Mouse (Mus musculus) cortical plate, adult 2 months (tissue): ENCODE measurements around the gene Polr2e. TPM values are rescaled to one million over a fixed set of nuclear protein-coding genes. Genes with fewer than 3 reads are reported as not detected.

ENCODE experiments used
- H3K27ac ChIP-seq: fragments of 200-500 bp; 2 replicates; pipeline ENCODE4 v1.5.1; 2012; ENCODE audit warnings: low read length, control low read depth, inconsistent platforms; ENCODE audit not compliant: insufficient read depth
- H3K4me1 ChIP-seq: fragments of 200-500 bp; 2 replicates; pipeline ENCODE4 v1.6.1; 2011; ENCODE audit warnings: low read length; ENCODE audit not compliant: control insufficient read depth, insufficient read depth
- H3K4me3 ChIP-seq: fragments of 200-500 bp; 2 replicates; pipeline ENCODE4 v1.5.1; 2011; ENCODE audit warnings: mild to moderate bottlenecking, low read length, control low read depth; ENCODE audit not compliant: insufficient read depth
- CTCF ChIP-seq: fragments of 200-500 bp; IDR thresholded peaks from 2 replicates; pipeline ENCODE4 v1.5.1; 2011; ENCODE audit warnings: mild to moderate bottlenecking, control low read depth, low read length; ENCODE audit not compliant: insufficient read depth; ENCODE audit errors: extremely low read depth
- POLR2A ChIP-seq: fragments of 200-500 bp; IDR thresholded peaks from 2 replicates; pipeline ENCODE4 v1.6.1; 2011; ENCODE audit warnings: mild to moderate bottlenecking, low read length, control low read depth; ENCODE audit not compliant: insufficient read depth; ENCODE audit errors: extremely low read depth
- polyA plus RNA-seq: library from polyadenylated mRNA; depleted of rRNA; stranded (reverse); fragments of >200 nt; gene quantifications from 2 replicates; pipeline ENCODE4 v1.2.3, GENCODE M21; 2012; rRNA removed

Polr2e gene
- polyA plus RNA-seq = 236 and 245 TPM in 2 replicates

DNA sequence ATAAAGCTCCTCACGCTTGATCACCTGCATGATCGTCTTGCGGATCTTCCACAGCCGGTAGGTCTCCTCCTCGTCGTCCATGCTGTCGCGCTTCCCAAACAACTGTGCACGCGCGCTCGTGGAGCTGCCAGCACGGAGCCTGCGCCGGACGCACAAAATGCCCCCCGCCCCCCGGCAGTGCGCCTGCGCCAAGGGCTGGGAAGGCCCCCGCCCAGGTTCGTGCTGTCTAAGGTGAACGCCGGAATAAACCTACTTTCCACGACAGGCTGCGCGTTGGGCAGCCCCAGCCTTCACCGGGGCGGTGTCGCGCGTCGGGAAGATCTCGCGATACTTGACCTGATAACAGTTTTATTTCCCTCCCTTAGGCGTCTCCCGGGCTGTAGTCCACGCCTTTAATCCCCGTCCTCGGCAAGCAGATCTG is at the start of gene Polr2e:
TSS of gene Polr2e (minus strand) at position 237 of the 421 bp plus-strand sequence.
- peak within 1 kb of the TSS; percentile 63 for H3K4me3 ChIP-seq

DNA sequence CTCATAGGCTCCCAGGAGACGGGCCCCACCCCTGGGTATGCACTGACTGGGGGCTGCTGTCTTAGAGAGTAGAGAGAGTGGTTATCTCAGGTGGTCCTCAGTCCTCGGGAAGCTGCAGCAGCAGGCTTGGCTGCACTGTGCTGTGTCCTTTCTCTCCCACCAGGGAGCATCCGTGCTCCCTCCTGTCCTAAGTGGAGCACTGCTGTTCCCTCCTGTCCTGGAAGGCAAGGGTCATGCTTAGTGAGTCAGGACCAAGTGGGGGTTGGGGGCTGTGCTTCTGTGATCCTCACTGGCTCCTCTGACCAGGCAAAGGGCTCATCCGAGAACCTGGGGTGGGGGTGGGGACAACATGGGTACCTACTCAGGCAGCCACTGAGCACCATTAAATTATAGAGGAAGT is 49.6 kb upstream of the Polr2e start:
- Histone ChIP-seq H3K4me1 (no peaks in the 10 kb centered on the region), H3K4me3 (no peak overlapping the region), H3K27ac (no peak overlapping the region)
- TF ChIP-seq POLR2A (no peak), CTCF (no peak)

More for the DNA sequence above, at the start of gene Polr2e:
- Histone ChIP-seq H3K4me1 (peaks cover 2% of the 10 kb centered on the region; the same call in 1 of the 2 replicates), H3K27ac (no peak within 1 kb of the TSS)
- TF ChIP-seq POLR2A (peak; percentile 80), CTCF (no peak)

DNA sequence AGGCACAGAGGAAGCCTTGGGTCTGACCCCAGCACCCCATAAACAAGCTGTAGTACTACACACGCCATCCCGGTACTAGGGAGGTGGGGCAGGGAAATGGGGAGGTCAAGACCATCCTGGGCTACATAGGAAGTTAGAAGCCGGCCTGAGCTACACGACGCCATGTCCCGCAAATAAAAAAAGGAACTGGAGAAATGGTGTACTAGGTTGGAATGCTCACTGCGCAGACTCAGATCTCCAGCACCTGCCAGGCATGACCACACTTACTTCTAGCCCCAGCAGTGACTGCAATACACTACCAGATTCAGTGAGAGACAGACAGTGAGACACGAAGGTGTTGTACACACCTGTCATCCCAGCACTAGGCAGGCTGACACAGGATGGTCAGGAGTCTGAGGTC is 47.9 kb upstream of the Polr2e start:
- Histone ChIP-seq H3K27ac (no peak overlapping the region), H3K4me3 (no peak overlapping the region), H3K4me1 (no peaks in the 10 kb centered on the region)
- TF ChIP-seq CTCF = no peak
- TF ChIP-seq POLR2A = no peak

DNA sequence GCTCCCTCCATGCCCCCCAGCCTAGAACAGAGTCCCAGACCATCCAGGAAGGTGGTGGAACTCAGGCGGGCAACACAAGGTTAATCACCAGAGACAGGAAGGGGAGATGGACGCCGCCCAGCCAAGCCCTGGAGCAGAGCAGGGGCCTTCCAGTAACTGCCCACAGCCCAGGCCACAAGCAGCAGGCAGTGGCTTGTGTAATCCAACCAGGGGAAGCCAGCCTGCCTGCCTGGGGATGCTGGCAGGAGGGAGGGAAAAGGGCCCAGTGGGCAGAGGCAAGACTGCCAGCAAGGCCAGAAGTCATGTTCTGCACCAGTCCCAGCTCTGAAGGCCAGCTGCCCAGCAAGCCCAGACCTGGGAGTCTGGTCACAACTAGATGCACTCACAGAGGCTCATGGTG is 47.3 kb upstream of the Polr2e start:
- Histone ChIP-seq H3K4me3 (no peak overlapping the region), H3K4me1 (no peaks in the 10 kb centered on the region), H3K27ac (no peak overlapping the region)
- TF ChIP-seq CTCF (no peak), POLR2A (no peak)

DNA sequence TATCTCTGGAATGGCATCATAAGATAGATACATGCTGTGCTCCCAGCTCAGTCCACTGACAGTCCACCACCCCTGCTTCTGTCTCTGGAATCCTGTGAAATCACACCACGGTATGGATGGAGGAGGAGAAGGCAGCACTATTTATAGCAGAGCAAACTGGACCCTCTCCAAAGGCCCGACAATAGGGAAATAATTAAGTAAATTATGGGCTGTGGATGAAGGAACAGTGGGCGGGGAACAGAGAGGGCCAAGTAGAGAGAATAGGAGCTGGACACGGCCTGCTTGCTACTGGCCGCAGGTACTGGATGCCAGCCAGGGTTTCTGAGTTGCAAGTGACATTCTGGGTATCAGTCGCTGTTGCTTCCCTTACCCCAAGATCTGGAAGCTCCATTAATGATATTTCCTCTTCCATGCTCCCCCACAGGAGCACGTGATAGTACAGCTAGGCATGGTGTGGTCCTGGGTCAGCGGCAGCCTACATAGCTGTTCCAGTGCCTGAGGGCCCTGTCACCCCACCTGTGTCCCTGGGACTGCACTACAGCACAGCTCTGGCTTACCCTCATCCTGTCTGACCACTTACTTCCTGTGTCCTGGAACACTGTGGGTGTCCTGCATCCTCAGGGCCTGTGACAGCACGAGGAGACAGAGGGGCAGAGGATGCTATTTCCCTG is 45.4 kb upstream of the Polr2e start:
- H3K27ac ChIP-seq = no peak overlapping the region
- H3K4me1 ChIP-seq = no peaks in the 10 kb centered on the region
- H3K4me3 ChIP-seq = no peak overlapping the region
- TF ChIP-seq CTCF (no peak), POLR2A (no peak)

DNA sequence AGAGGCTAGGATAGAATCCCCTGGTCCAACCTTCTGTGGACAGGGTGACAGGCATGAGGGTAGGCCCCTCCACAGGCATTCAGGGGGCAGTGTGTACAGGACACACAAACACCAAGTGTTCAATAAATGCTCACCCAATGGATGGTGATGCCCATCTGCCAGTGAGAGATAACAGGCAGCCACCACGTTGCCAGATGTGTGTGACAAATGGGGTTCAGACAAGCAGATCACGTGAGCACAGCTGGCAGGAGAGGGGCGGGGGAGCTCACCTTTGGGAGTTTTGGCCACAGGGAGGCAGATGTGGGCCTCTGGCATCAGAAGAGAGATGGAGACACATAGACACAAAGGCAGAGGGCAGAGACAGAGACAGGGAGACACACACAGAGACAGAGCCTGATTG is 41.5 kb upstream of the Polr2e start:
- TF ChIP-seq CTCF (no peak), POLR2A (no peak)
- Histone ChIP-seq H3K4me1 (no peaks in the 10 kb centered on the region), H3K27ac (no peak overlapping the region), H3K4me3 (no peak overlapping the region)

DNA sequence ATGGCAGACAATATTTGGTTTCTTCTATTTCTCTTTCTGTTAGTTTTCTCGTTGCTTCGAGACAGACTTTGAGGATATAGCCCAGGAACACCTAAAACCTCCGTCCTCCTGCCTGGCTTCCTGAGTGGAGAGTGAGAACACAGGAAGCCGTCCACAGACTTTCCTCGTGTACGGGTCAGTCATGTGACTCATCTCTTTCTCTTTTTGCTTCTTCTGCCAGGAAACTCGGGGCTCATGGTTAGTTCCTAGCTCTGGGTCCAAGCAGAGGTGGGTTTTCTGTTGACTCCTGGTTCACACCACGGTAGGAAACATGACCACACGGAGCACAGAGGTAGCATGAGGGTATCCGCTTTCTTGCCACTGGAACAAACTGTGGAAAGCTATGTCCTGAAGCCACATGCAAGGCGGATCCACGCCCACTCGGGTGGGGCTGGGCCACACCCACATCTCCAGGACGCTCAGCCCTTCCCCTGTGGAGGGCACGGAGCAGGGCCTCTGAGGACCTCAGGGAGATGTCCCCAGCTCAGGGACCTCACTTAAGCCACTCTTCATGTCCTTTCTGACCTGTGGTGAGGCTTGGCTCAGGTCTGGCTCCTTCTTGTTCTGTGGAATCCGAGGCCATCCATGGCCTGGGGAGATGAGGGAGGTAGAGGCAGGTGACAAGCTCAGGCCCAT is 40.9 kb upstream of the Polr2e start:
- TF ChIP-seq POLR2A (no peak), CTCF (no peak)
- Histone ChIP-seq H3K4me3 (no peak overlapping the region), H3K27ac (no peak overlapping the region), H3K4me1 (no peaks in the 10 kb centered on the region)

DNA sequence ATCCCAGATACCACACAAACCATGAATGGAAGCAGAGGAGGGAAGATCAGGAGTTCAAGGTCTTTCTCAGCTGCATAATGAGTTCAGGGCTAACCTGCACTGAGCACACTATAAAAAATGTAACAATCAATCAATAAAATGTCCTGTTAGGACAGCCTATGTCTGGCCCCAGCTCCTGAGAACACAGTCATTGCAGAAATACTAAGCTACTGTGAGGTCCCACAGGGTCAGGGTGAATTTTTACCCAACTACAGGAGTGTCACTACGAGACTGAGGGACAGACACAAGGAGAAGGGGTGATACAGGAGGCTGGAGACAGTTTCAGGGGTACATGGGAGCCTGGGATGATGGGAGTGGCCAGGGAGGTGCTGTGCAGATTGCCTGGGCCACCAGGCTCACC is 38.8 kb upstream of the Polr2e start:
- no peak for TF ChIP-seq CTCF
- no peak for TF ChIP-seq POLR2A
- H3K4me1 ChIP-seq = no peaks in the 10 kb centered on the region
- no peak overlapping the region for H3K4me3 ChIP-seq
- H3K27ac ChIP-seq = no peak overlapping the region

DNA sequence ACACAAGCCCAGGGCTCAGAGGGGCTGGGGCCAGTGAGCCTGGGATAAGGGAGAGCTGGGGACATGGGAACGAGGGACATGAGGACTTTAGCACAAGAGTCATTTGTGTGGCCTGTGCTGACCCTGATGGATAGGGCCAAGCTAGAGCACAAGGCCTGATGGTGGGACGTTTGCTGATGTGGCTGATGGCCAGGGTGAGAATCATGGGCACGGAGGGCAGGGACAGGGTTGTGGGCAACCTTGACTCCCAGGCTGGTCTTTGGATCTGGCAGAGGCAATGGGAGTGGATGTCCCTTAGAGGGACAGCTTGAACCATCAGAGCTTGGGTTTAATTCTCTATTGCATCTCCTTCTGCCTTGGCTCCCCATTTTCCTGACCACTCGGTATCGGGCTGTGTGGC is 37.7 kb upstream of the Polr2e start:
- TF ChIP-seq CTCF = no peak
- no peak for TF ChIP-seq POLR2A
- Histone ChIP-seq H3K4me3 (no peak overlapping the region), H3K4me1 (no peaks in the 10 kb centered on the region), H3K27ac (no peak overlapping the region)

DNA sequence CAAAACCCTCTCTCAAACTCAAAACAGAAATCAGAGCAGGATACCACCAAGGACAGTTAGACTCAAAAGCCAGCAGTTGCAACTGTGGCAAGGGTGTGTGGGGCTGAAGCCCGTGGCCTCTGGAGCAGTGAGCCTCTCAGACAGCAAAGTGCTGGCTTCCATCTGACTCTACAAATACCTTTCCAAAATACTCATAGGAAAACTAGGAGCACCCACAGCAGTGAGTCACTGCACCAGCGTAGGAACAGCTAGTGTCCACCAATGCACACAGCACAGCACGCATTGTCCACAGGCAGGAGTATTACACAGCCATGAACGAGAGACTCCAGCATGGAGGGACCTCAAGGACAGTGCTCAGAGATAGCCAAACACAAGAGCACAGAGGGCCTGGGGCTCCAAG is 36.8 kb upstream of the Polr2e start:
- no peak overlapping the region for H3K4me3 ChIP-seq
- TF ChIP-seq POLR2A = no peak
- TF ChIP-seq CTCF = no peak
- no peak overlapping the region for H3K27ac ChIP-seq
- no peaks in the 10 kb centered on the region for H3K4me1 ChIP-seq

DNA sequence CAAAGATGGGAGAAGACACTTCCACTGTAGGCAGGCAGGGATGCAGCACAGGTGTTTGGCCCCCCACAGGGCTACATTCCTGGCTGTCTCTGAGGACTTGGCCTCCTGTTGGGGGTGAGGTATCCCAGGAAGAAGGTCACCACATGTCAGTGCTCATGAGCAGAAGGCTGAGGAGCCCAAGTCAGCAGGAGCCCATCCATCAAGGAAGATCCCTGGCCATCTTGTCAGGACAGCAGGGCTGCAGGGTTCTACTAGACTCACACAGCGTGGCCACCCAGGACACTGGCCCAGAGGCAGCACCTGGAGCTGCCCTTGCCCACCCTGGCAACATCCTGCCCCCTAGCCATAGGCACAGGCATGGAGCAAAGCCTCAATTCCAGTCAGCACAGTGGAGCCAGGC is 36.3 kb upstream of the Polr2e start:
- Histone ChIP-seq H3K4me3 (no peak overlapping the region), H3K4me1 (peaks cover 1% of the 10 kb centered on the region), H3K27ac (no peak overlapping the region)
- TF ChIP-seq POLR2A (no peak), CTCF (no peak)
